Mouse (Mus musculus) embryo, embryonic 10 days (tissue): Measurements from ENCODE around the gene Rflna.

Source experiments
- DNase-seq: peaks from one replicate; pipeline ENCODE4 v3.0.0-alpha.2; 2015; ENCODE audit warnings: low spot score

Gene Rflna

GRCm38 (mm10) chr5:125006896-125007295, 3.9 kb downstream of the Rflna start:
- DNase-seq: no peak

GRCm38 (mm10) chr5:125011166-125011565, 8.1 kb downstream of the Rflna start:
- DNase-seq: no peak

- no peak for DNase-seq
Measured at GRCm38 (mm10) chr5:125011628-125012027, 8.6 kb downstream of the Rflna start.

GRCm38 (mm10) chr5:125014497-125014896, 11.5 kb downstream of the Rflna start:
- peak; percentile 73 for DNase-seq

- DNase-seq: no peak
Measured at GRCm38 (mm10) chr5:125015066-125015465, 12.0 kb downstream of the Rflna start.

- DNase-seq: no peak
Measured at GRCm38 (mm10) chr5:125015576-125015975, 12.6 kb downstream of the Rflna start.

- DNase-seq: no peak
Measured at GRCm38 (mm10) chr5:125016421-125017242, 13.6 kb downstream of the Rflna start.

- DNase-seq: no peak
Measured at GRCm38 (mm10) chr5:125017332-125017731, 14.3 kb downstream of the Rflna start.

- no peak for DNase-seq
Measured at GRCm38 (mm10) chr5:125019099-125019498, 16.1 kb downstream of the Rflna start.

- no peak for DNase-seq
Measured at GRCm38 (mm10) chr5:125021298-125021697, 18.3 kb downstream of the Rflna start.

- DNase-seq: peak; percentile 47
Measured at GRCm38 (mm10) chr5:125024002-125024401, 21.0 kb downstream of the Rflna start.

- no peak for DNase-seq
Measured at GRCm38 (mm10) chr5:125028371-125028770, 25.4 kb downstream of the Rflna start.

- no peak for DNase-seq
Measured at GRCm38 (mm10) chr5:125028911-125029310, 25.9 kb downstream of the Rflna start.

- DNase-seq: no peak
Measured at GRCm38 (mm10) chr5:125036483-125036882, 33.5 kb downstream of the Rflna start.

GRCm38 (mm10) chr5:125039377-125040027, 36.5 kb downstream of the Rflna start:
- DNase-seq: no peak

- DNase-seq: no peak
Measured at GRCm38 (mm10) chr5:125040128-125040584, 37.1 kb downstream of the Rflna start.

- DNase-seq: no peak
Measured at GRCm38 (mm10) chr5:125041578-125041977, 38.6 kb downstream of the Rflna start.

GRCm38 (mm10) chr5:125043448-125043847, 40.4 kb downstream of the Rflna start:
- no peak for DNase-seq

GRCm38 (mm10) chr5:125045202-125045601, 42.2 kb downstream of the Rflna start:
- peak; percentile 65 for DNase-seq

- no peak for DNase-seq
Measured at GRCm38 (mm10) chr5:125046436-125046835, 43.4 kb downstream of the Rflna start.

GRCm38 (mm10) chr5:125049481-125049880, 46.5 kb downstream of the Rflna start:
- no peak for DNase-seq

GRCm38 (mm10) chr5:125052237-125052602, 49.2 kb downstream of the Rflna start:
- DNase-seq: no peak
